Mouse (Mus musculus) ES-Bruce4 (cell line): ENCODE results near the gene Nr2c1.

Source experiments
- CTCF ChIP-seq: IDR thresholded peaks from one replicate; pipeline ENCODE4 v1.8.1; 2011; ENCODE audit warnings: low read depth, low read length
- EP300 ChIP-seq: IDR thresholded peaks from 2 replicates; pipeline ENCODE4 v1.6.1; 2011; ENCODE audit warnings: low read depth, low read length; ENCODE audit not compliant: insufficient read depth
- POLR2A ChIP-seq: IDR thresholded peaks from one replicate; pipeline ENCODE4 v1.8.1; 2011; ENCODE audit warnings: low read length; ENCODE audit not compliant: insufficient read depth

DNA sequence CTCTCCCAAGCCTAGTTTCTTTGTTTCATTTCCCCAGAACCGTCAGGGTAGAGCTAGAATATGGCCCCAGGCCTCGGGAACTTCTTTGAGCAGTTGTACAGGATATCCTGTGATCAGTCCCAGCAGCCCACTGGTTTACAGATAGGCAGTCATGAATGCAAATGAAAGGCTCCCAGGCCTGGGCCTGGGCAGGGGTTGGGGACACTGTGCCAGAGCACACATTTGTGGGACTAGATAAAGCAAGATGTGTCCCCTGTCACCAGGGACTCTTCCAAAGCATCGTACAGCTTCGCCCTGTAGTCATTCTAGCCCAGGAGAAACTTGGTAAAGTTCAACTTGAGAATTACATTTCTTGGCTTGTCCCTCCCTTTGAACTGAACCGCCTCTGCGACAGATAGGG, 11.1 kb downstream of the Nr2c1 start:
- TF ChIP-seq POLR2A (no peak), CTCF (no peak), EP300 (no peak)
